Mouse (Mus musculus): ENCODE measurements at regions not wholly inside any gene's neighbourhood (a gene's known extent, or its start where the extent isn't known, plus 50 kb on each side); places are given as distances from the start of the nearest gene placed in this dataset.

DNA sequence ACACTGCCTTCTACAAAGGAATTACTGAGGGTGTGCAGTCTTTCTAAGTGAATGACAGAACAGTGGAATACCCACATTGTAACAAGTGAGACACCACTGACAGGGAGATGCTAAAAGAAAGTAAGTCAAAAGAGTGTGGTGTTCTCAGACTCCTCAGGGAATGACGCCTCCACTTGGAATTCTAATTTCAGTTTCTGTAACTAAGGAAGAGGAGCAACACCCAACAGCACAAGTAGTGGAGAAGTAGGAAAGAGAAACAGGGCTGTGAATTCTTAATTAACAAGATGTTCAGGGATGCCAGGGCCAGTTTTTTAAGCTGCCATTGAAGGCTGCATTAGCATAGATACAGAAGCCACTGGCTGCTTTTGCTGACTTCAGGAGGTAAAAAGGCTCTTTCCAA, 81.4 kb downstream of the Fscb start:
- DNase-seq (ENCODE audit: low spot score): peak; percentile 34

DNA sequence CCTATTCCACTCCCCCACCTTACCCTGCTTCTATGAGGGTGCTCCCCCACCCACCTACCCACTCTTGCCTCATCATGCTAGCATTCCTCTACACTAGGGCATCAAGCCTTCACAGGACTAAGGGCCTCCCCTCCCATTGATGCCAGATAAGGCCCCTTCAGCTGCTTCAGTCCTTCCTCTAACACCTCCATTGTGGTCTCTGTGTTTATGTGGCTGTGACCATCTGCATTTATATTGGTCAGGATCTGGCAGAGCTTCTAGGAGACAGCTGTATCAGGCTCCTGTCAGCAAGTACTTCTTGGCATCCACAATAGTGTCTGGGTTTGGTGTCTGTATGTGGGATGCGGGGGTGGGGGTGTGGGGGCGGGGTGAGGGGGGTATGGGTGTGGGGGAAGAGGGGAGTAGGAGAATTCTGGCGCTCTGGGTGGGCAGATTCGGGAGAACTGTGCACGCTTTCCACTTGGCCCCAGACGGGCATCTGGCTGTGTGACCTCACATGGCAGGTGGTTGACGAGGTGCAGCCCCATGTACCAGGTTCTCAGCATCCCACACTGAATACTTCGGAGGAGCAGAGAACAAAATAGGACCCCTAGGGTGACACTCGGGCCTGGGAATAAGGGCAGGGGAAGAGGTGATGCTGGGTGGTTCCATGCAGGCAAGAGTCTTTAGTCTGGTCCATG, 84.6 kb downstream of the Fscb start:
- no peak for DNase-seq (ENCODE audit: low spot score)

- no peak for DNase-seq (ENCODE audit: low spot score)
These were observed 109.5 kb downstream of the Fscb start for GRCm38 (mm10) chr12:64364941-64365340.

- no peak for DNase-seq (ENCODE audit: low spot score)
These were observed 112.8 kb downstream of the Fscb start for GRCm38 (mm10) chr12:64361592-64362116.

DNA sequence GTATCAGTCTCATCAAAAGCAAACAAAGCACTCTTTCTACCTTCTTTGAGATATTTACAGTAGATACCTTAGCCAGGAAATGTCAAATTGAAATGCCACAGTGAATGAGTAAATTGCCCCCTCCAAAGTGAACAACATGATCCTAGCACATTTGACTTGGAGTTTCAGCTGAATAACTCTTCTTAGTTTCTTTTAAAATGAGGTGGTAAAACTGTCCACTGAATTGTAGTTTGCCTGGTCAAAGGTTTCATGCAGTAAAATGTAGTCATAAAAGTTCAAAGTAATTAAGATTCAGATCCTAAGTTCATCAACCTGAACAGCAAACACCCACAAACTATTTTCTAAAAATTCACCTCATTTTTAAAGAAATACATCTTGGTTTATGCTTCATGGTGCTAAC, 113.8 kb downstream of the Fscb start:
- no peak for DNase-seq (ENCODE audit: low spot score)

DNA sequence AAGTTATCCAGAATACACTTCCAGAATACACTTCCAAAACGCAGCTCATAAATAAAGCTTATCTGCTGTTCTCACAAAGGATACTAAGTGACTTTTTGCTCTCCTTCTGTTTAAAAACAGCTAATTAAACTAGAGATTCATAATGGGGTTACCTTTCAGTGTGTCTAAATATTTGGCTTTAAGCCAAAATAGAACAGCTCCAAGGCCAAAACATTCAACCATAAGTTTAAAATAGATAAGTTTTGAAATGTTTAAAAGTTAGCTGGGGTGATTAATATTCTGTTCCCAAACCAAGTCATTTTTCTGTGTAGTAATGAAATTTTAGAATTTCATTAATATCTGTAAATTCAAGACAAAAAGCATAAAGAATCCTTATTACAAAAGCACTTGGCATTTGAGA, 130.7 kb downstream of the Fscb start:
- no peak for DNase-seq (ENCODE audit: low spot score)

- no peak for DNase-seq (ENCODE audit: low spot score)
These were observed 139.3 kb downstream of the Fscb start for GRCm38 (mm10) chr12:64335167-64335566.
